Mouse (Mus musculus) left cerebral cortex, postnatal 36 days (tissue): ENCODE results near the gene Cfap77. TPM values are rescaled to one million over a fixed set of nuclear protein-coding genes. Genes with fewer than 3 reads are reported as not detected.

Experiments
- DNase-seq, 2 experiments: peaks; one replicate each; pipeline ENCODE4 v3.0.0; 2021 to 2022; ENCODE audit warnings: low spot score in 2 of 2, mixed read lengths in 1 of 2
- intact Hi-C: fragments of 180-260 bp; cut with DNase I; formaldehyde crosslinking; loops from one replicate; pipeline ENCODE4 v1.15.1; 2025
- total RNA-seq, 2 experiments: library from RNA; stranded (reverse); gene quantifications; 2 replicates each; pipeline ENCODE4 v1.2.3; 2021

Gene Cfap77
- total RNA-seq, 2 experiments from 2014 or later = 0.35 TPM; not detected in 1

GRCm38 (mm10) chr2:29053802-29054544 is 893 bp downstream of the Cfap77 start:
- intact Hi-C loops = loop anchor here (1.0 to 5.0 kb wide), 3 partner anchors 77 to 302 kb away; no protein-coding TSS in a partner anchor

GRCm38 (mm10) chr2:29052943-29053454 is 1.9 kb downstream of the Cfap77 start:
- DNase-seq = peak; percentile 17 to 22
- intact Hi-C loops = loop anchor here (1.0 to 5.0 kb wide), 3 partner anchors 76 to 301 kb away; no protein-coding TSS in a partner anchor

More at GRCm38 (mm10) chr2:29053802-29054544, 893 bp downstream of the Cfap77 start:
- DNase-seq = peak; percentile 35 to 63

- no peak for DNase-seq
- intact Hi-C loops = loop anchor here (5.0 kb wide), 2 partner anchors 75 to 300 kb away; no protein-coding TSS in a partner anchor
Observed at GRCm38 (mm10) chr2:29051932-29052331, 2.9 kb downstream of the Cfap77 start.

GRCm38 (mm10) chr2:29046151-29046550 is 8.7 kb downstream of the Cfap77 start:
- intact Hi-C loops = no loop called here
- DNase-seq = no peak

GRCm38 (mm10) chr2:29042124-29042523 is 12.7 kb downstream of the Cfap77 start:
- DNase-seq = no peak
- intact Hi-C loops = no loop called here

GRCm38 (mm10) chr2:29041477-29041768 is 13.4 kb downstream of the Cfap77 start:
- no peak for DNase-seq
- intact Hi-C loops = no loop called here

GRCm38 (mm10) chr2:29040594-29041476 is 14.0 kb downstream of the Cfap77 start:
- intact Hi-C loops = no loop called here
- no peak for DNase-seq

- no peak for DNase-seq
- intact Hi-C loops = no loop called here
Observed at GRCm38 (mm10) chr2:29039741-29040140, 15.1 kb downstream of the Cfap77 start.

- intact Hi-C loops = no loop called here
- no peak for DNase-seq
Observed at GRCm38 (mm10) chr2:29035698-29036097, 19.2 kb downstream of the Cfap77 start.

GRCm38 (mm10) chr2:29034542-29035475 is 20.1 kb downstream of the Cfap77 start:
- DNase-seq = no peak
- intact Hi-C loops = no loop called here

- DNase-seq = no peak
Observed at GRCm38 (mm10) chr2:29031951-29032350, 22.9 kb downstream of the Cfap77 start.

GRCm38 (mm10) chr2:29030048-29030734 is 24.7 kb downstream of the Cfap77 start:
- intact Hi-C loops = no loop called here
- no peak for DNase-seq

More at GRCm38 (mm10) chr2:29031951-29032350, 22.9 kb downstream of the Cfap77 start:
- intact Hi-C loops = no loop called here

GRCm38 (mm10) chr2:29025284-29025683 is 29.6 kb downstream of the Cfap77 start:
- intact Hi-C loops = no loop called here
- peak; percentile 59 to 64 for DNase-seq

- no peak for DNase-seq
- intact Hi-C loops = no loop called here
Observed at GRCm38 (mm10) chr2:29023001-29023400, 31.9 kb downstream of the Cfap77 start.

- intact Hi-C loops = no loop called here
Observed at GRCm38 (mm10) chr2:29021025-29021424, 33.8 kb downstream of the Cfap77 start.

GRCm38 (mm10) chr2:29018680-29019079 is 36.2 kb downstream of the Cfap77 start:
- intact Hi-C loops = no loop called here
- DNase-seq = no peak

More at GRCm38 (mm10) chr2:29021025-29021424, 33.8 kb downstream of the Cfap77 start:
- DNase-seq = no peak

- intact Hi-C loops = no loop called here
Observed at GRCm38 (mm10) chr2:29016599-29017587, 38.0 kb downstream of the Cfap77 start.

More at GRCm38 (mm10) chr2:29016599-29017587, 38.0 kb downstream of the Cfap77 start:
- no peak for DNase-seq
